Mouse (Mus musculus) layer of hippocampus, postnatal 10 days (tissue): Measurements from ENCODE around the gene Aldh6a1. TPM values are rescaled to one million over a fixed set of nuclear protein-coding genes. Genes with fewer than 3 reads are reported as not detected.

Experiments used
- DNase-seq, 2 experiments: peaks; one replicate each; pipeline ENCODE4 v3.0.0; 2021; ENCODE audit warnings: low spot score in 2 of 2
- long read RNA-seq: library from polyadenylated mRNA; stranded (forward); transcript quantifications from one replicate; pipeline ENCODE4 v2.0.0, GENCODE M21; 2023
- total RNA-seq, 2 experiments: library from RNA; stranded (reverse); gene quantifications; 2 replicates each; pipeline ENCODE4 v1.2.3; 2021

The Aldh6a1 gene
- total RNA-seq, result 10 to 100 TPM; 38.2 to 40.3 TPM
- long read RNA-seq, transcript Aldh6a1-201 (12 exons, 3,399 nt), result major isoform, 47 of 54 reads
- long read RNA-seq, partial matches to known transcripts, result 4 of 54 reads
- long read RNA-seq, other reads (novel, unspliced or antisense), result 3 of 54 reads

DNA sequence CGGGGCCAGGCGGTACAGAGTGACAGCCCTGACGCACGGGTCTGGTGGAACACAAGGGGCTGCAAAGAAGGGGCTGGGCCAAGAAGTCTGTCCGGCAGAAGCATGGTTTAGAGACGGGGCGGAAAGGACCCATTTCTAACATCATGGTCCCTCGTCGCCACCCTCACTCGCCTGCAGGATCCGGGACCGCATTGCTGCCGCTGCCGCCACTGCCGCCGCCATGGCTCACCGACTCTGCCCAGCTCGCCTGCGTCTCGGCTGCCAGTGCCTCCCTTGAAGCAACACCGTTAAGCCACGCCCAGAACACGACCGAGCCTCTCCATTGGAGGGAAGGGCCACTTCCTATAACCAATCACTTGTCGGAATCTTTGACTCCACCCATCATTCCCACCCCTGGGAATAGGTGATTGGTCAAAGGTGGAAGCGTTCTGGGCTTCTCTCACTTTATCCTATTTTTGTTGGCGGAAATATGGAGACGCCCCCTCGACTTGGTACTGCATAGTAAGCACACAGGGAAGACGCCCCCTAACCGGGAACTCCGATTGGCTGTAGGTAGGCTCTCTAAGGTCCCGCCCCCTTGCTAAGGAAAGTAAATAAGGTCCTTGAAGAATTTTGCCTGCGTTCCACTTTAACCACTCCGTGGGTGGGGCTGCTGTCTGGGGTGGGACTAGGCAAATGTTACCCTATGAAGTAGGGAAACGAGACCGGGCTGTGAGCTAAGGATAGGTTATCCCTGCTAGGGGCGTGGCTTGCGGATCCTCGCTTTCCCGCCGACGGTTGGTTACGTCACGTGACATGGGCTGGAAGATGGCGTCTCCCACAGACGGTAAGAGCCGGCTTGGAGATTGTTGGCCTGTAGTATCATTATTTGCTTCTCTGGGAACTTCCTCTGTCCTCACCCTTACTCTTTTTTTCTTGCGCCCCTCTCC, at the start of gene Aldh6a1, which contains the start of gene Lin52:
TSS of gene Aldh6a1 (minus strand) at position 287 of the 929 bp plus-strand sequence.
TSS of gene Lin52 (plus strand) at position 705 of the 929 bp plus-strand sequence.
- DNase-seq, result peak; percentile 94 to 95

DNA sequence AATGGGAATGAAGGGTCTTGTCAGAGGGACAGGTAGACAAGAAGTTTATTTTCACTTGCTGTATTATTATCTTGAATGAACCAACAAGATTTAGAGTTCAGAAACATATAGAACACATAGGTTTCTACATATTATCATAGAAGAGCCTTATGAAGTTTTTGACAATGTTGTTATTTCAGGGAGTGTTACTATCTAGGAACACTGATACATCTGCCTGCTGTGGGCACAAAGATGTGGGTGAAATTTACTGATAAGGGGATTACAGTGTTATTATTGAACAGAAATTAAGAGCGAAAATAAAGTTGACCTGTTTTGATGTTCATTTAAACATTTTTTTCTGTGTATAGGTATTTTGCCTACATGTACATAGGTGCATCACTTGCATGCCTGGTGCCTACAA, 46.0 kb upstream of the Aldh6a1 start:
- DNase-seq, result no peak

DNA sequence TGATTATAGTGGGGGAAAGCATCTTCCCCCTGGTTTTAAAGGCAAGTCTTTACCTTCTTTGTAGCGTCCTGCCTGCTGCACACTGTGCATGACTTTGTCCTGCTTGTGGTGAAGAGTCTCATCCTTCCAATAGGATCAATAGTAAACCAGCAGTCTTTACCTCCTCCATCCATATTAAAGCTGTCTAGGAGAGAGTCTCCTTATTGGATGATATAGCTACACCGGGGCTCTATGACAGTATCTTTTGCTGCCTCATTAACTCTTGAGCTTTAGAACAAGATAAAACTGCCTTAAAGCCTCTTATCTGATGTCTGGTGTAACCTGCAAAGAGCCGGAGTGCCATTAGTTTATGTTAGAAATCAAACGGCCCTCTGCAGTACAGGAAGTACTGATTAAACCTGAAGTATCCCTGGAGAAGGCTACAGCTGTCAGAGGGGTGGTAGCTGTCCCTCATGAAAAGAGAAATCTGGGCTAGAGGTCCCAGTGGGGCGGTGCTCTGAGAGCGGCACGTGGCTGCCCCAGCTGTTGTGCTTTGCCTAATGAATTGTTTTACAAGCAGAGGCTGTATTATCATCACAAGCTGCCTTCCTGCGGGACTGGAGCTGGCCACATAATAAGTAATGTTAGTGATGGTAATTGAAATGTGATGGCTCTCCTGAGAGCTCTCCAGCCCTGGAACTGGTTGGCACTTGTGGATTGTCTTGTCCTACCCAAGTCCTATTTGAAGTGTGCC, 36.7 kb upstream of the Aldh6a1 start:
- DNase-seq, result peak; percentile 8 to 20

DNA sequence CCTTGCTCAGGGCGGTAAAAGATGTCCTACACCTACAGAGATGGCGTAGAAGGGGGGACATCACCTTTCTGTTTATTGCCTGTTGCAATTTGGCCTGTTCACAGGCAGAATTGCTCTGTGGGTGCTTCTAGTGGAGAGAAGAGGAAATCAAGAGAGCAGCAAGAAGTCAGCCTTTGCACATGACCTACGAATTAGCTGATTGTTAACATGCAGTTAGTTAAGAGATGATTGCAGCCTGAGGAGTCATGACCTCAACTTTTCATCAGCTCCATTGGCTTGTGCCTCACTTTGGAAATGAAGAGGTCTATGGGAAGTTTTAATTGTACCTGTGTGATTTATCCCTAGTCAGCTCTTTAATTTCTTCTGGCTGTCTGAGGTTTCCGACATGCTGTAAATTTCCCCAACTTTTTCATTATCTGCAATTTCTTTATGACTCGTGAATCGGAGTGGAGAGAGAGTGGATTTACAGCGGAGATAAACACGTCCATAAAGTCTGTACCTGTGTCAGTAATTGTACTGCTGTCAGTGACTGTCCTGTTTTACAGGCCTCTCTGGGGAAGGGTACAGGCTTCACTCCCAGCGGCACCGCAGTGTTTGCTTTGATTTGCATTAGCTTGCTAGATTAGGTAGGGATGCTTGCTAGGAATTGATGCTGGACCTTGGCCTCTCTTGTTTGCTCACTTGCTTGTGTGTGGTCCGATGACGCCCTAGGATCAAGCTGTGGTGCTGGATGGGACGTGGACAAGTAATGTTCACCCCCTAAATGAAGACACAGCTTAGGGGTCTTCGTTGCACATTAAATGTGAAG, 32.2 kb upstream of the Aldh6a1 start:
- DNase-seq, result no peak

DNA sequence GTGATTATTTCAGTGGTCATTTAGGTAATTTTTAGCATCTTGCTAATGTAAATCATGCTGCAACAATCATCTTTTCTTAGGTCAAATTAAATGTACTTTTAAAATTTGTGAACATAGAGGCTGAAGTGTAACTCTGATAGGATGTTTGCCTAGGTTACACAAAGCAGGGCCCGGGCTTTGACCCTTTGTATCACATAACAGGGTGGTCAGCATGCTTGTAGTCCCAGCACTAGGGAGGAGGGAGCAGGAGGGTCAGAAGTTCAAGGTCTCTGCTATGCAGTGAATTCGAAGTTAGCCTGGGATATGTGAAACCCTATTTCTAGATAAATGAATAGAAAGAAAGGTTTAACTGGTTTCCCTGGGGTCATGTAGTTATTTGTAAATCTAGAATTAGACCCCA, 30.4 kb upstream of the Aldh6a1 start:
- no peak for DNase-seq

GRCm38 (mm10) chr12:84478937-84479336, 28.1 kb upstream of the Aldh6a1 start:
- DNase-seq, result no peak

- DNase-seq, result no peak
Measured at GRCm38 (mm10) chr12:84468701-84469100, 17.9 kb upstream of the Aldh6a1 start.

DNA sequence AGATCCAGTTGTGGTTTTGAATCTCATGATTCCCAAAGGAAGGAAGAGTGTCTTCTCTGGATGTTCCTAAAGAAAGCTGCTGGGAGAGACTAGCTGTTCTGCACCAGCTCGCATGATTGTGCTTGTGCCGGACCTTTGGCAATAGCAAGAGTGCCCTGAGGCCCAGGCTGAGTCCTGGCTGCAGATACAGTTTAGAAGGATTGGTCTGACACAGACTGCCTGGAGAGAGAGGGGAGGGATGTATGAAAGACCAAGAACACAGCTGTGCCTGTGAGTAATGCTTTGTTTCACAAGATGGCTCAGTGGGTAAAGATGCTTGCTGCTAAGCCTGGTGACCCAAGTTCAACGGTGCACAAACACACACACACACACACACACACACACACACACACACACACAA, 12.1 kb upstream of the Aldh6a1 start:
- DNase-seq, result no peak

- no peak for DNase-seq
Measured at GRCm38 (mm10) chr12:84461416-84461815, 10.6 kb upstream of the Aldh6a1 start.

- no peak for DNase-seq
Measured at GRCm38 (mm10) chr12:84459845-84460244, 9.0 kb upstream of the Aldh6a1 start.

- no peak for DNase-seq
Measured at GRCm38 (mm10) chr12:84456911-84457310, 6.1 kb upstream of the Aldh6a1 start.

- DNase-seq, result no peak
Measured at GRCm38 (mm10) chr12:84451801-84452200, 997 bp upstream of the Aldh6a1 start.

DNA sequence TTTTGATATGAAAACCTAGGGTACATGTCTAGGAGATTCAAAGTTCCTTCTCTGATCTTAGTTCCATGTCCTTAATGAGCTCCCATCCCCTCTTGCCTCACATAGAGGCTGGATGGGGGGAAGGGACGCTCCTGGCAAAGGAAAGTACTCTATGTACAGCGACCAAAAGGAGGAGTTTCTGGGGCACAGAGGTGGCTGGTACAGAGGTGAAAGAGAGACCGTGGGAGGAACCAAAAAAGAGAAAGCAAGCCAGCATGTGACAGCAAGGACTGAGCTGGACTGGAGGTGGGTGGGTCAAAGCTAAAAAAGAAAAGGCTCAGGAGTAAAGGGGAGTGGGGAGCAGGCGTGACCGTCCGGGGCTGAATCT, 470 bp downstream of the Aldh6a1 start:
- DNase-seq, result no peak

DNA sequence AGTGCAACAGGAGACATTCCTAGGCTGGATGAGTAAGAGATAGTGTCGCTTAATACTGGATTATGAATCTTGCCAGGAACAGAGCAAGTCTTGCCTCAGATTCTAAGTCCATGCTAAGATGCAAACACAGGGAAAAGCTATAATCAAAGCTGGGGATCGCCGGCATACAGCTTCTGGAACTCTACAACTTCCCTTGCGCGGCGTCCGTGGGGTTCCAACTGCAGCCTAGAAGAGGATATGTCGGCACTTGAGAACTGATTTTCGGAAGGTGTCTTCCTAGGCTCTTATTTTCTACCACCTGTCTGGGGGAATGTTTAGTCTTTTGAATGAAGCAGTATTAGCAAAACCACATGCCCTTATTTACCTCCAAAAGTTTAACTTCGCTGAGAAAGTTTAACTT, 917 bp downstream of the Aldh6a1 start:
- DNase-seq, result no peak

- DNase-seq, result no peak
Measured at GRCm38 (mm10) chr12:84448181-84448580, 2.6 kb downstream of the Aldh6a1 start.

DNA sequence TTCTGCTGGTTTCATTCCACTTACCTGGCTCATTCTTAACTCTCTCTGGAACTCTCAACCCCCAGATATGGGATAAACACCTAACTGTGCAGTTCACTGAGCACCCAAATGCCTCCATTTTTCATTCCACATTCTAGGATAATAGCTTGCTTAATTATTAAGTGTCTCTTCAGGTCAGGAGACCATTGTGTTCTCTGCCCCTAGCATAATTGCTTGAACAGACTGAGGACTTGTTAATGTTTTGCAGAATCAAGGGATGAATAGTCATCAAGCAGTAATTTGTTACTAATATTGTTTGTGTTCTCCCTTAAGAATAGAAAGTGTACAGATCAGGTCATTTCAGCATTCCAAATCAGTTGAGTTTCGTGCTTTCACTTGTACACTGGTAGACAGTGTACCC, 3.4 kb downstream of the Aldh6a1 start:
- no peak for DNase-seq

DNA sequence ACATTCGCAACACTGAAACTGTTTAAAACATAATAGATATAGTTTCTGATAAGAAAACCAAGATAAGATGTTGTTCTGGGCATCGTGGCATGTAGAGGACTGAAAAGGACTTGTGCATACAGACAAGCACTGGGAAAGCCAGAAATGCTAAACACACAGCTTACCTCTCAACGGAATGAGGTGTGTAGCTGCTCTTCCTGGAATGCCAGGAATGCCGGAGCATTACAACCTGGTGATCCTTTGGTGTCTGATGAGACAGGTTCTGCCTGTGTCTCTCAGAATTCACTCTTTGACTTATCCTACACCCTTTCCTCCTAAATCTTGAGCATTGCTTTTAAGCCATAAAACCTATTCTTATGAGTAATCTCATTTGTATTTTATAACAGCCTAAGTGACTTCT, 8.3 kb downstream of the Aldh6a1 start:
- DNase-seq, result no peak

GRCm38 (mm10) chr12:84438697-84439096, 12.1 kb downstream of the Aldh6a1 start:
- DNase-seq, result no peak

- no peak for DNase-seq
Measured at GRCm38 (mm10) chr12:84429825-84430224, 21.0 kb downstream of the Aldh6a1 start.

DNA sequence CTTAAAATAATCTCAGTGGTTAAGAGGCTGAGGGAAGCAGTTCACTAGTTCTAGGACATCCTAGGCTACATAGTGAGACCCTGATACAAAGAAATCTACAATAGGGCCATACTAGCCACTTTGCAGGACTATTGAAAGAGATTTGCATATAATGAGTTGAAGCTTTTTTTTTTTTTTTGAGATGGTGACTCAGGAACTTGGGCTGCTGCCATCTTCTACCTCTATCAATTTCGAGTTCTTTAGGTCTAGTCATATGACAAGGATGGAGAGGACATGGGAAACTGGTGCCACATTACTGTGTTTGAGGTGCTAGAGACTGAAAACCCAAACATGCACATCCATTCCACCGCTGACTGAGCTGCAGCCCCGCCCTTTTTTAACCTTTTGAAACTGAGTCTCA, 26.8 kb downstream of the Aldh6a1 start:
- no peak for DNase-seq

GRCm38 (mm10) chr12:84417605-84417922, 33.2 kb downstream of the Aldh6a1 start:
- no peak for DNase-seq
